Mouse (Mus musculus): ENCODE data around the gene Srrm2.
"Not testable (repeated sequence)": the region's sequence is repeated elsewhere in the genome, so short reads cannot be mapped to it uniquely, and the experiment has no call there.

Gene Srrm2

GRCm38 (mm10) chr17:23762976-23763375 lies 27.4 kb upstream of the Srrm2 start:
- no peak for DNase-seq (ENCODE audit: low read depth in 2 of 2, low spot score in 2 of 2)

- no peak for DNase-seq (ENCODE audit: low read depth in 2 of 2, low spot score in 2 of 2)
Observed at GRCm38 (mm10) chr17:23770493-23770892, 19.8 kb upstream of the Srrm2 start.

DNA sequence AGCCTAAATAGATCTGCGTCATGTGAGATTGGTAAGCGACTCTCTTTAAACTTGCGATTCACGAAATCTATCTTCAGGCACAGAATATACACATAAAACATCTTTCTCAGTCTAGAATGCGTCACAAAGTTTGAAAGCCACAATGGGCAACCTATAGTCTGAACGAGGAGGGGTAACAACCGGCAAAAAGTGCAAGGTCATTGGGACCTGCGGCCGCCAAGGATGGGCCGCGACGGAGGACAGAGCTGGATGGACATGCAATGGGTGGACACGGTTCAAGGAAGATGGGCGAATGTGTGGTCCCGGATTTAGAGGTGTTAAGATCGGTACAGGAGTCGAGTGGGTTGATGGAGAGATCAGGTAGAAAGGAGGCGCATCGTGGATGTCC lies 19.4 kb upstream of the Srrm2 start:
- DNase-seq (ENCODE audit: low read depth in 2 of 2, low spot score in 2 of 2): no peak

- peak; percentile 92 to 96 for DNase-seq (ENCODE audit: low read depth in 2 of 2, low spot score in 2 of 2)
Observed at GRCm38 (mm10) chr17:23771284-23772218, 18.8 kb upstream of the Srrm2 start, which contains the start of gene Flywch1. Gene Flywch1, minus strand, starts transcription at chr17:23771602.

DNA sequence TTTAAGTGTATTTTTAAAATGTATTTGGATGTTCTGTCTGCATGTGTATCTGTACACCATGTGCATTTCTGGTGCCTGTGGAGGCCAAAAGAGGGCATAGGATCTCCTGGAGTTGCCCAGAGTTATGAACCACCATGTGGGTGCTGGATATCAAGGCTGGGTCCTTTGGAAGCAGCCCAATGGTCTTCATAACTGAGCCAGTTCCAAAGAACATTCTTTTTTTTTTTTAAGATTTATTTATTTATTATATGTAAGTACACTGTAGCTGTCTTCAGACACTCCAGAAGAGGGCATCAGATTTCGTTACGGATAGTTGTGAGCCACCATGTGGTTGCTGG lies 18.1 kb upstream of the Srrm2 start:
- DNase-seq (ENCODE audit: low read depth in 2 of 2, low spot score in 2 of 2): not testable (repeated sequence)

DNA sequence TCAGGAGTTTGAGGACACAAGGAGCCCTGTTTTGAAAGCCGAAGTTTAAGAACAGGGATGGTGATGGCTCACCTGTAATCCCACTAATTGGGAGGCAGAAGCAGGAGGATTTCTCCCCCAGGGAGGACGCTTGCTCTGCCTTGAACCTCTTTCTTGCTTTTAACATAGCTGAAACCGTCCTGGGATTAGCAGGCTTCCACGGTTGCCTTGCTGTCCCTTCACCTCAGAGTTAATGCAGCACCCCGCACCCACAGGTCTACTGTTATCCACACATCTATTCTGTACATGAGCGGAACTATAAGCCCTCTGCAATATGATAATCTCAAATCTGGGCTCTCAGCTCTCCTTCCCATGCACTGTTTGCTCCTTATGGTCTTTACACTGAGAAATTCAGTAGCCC lies 16.7 kb upstream of the Srrm2 start:
- no peak for DNase-seq (ENCODE audit: low read depth in 2 of 2, low spot score in 2 of 2)

DNA sequence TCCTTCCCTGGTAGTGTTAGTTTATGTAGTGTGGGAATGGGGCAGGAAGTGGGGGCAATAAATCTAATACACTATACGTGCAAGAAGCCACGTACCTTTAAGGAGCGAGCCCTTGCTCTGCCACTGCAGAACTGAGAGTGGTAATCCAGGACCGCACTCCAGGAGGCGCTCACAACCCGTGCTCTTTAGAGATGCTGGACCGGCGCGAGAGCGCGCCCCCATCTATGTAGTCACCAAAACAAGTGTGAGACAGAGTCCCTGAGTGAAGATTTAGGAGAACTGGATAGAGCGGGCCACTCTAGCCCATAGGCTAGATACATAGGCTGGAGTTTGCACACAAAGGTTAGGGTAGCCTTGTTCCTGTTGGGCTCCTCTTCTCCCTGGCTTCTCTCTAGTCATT lies 16.2 kb upstream of the Srrm2 start:
- peak; percentile 83 to 86 for DNase-seq (ENCODE audit: low read depth in 2 of 2, low spot score in 2 of 2)

DNA sequence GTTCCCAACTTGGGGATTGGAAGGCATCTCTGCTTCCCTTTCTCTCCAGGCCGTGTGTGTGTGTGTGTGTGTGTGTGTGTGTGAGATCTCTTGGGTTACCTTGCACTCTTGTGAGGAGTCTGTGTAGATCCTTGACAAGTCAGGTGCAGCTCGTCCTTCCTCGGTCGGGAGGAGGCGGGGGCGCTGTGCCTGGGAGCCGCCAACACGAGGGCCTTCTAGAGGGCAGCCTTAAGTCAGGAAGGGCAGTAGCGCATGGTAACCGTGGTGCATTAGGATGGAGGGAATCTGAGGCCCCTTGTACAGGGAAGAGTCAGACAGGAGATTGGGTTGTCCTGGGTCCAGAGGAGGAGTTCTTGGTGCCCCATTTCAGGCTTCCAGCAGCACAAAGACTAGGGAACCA lies 14.1 kb upstream of the Srrm2 start:
- DNase-seq (ENCODE audit: low read depth in 2 of 2, low spot score in 2 of 2): no peak

GRCm38 (mm10) chr17:23777141-23777540 lies 13.2 kb upstream of the Srrm2 start:
- DNase-seq (ENCODE audit: low read depth in 2 of 2, low spot score in 2 of 2): no peak

- no peak for DNase-seq (ENCODE audit: low read depth in 2 of 2, low spot score in 2 of 2)
Observed at GRCm38 (mm10) chr17:23778447-23778846, 11.9 kb upstream of the Srrm2 start.

- DNase-seq (ENCODE audit: low read depth in 2 of 2, low spot score in 2 of 2): no peak
Observed at GRCm38 (mm10) chr17:23783352-23783751, 7.0 kb upstream of the Srrm2 start.

GRCm38 (mm10) chr17:23785561-23786471 lies 4.5 kb upstream of the Srrm2 start, which contains the start of gene Flywch2:
Gene Flywch2, minus strand, starts transcription at chr17:23786081.
- peak; percentile 46 to 73 for DNase-seq (ENCODE audit: low read depth in 2 of 2, low spot score in 2 of 2)

GRCm38 (mm10) chr17:23786510-23786931 lies 3.8 kb upstream of the Srrm2 start:
- no peak for DNase-seq (ENCODE audit: low read depth in 2 of 2, low spot score in 2 of 2)

DNA sequence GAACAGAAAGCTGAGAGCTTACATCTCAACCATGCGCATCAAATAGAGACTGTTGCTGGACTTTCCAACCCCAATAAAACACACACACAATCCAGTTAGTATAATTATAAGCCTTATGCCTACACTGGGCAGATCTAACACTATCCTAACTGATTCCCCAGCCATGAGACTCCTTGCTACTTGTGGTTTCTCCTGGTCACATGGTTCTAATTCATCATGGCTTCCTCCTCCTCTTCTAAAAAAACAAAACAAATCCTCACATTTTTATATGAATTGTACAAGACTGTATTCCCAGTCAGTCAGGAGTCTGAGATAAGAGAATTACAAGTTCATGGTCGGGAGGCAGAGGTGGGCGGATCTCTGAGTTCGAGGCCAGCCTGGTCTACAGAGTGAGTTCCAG lies 1.4 kb upstream of the Srrm2 start:
- DNase-seq (ENCODE audit: low read depth in 2 of 2, low spot score in 2 of 2): no peak

- DNase-seq (ENCODE audit: low read depth in 2 of 2, low spot score in 2 of 2): no peak
Observed at GRCm38 (mm10) chr17:23789749-23790268, 523 bp upstream of the Srrm2 start.

- no peak for DNase-seq (ENCODE audit: low read depth in 2 of 2, low spot score in 2 of 2)
Observed at GRCm38 (mm10) chr17:23791079-23791357, 686 bp downstream of the Srrm2 start.

- DNase-seq (ENCODE audit: low read depth in 2 of 2, low spot score in 2 of 2): no peak
Observed at GRCm38 (mm10) chr17:23795323-23795722, 5.0 kb downstream of the Srrm2 start.

GRCm38 (mm10) chr17:23797316-23797715 lies 7.0 kb downstream of the Srrm2 start:
- no peak for DNase-seq (ENCODE audit: low read depth in 2 of 2, low spot score in 2 of 2)

GRCm38 (mm10) chr17:23801627-23802026 lies 11.3 kb downstream of the Srrm2 start:
- DNase-seq (ENCODE audit: low read depth in 2 of 2, low spot score in 2 of 2): no peak

DNA sequence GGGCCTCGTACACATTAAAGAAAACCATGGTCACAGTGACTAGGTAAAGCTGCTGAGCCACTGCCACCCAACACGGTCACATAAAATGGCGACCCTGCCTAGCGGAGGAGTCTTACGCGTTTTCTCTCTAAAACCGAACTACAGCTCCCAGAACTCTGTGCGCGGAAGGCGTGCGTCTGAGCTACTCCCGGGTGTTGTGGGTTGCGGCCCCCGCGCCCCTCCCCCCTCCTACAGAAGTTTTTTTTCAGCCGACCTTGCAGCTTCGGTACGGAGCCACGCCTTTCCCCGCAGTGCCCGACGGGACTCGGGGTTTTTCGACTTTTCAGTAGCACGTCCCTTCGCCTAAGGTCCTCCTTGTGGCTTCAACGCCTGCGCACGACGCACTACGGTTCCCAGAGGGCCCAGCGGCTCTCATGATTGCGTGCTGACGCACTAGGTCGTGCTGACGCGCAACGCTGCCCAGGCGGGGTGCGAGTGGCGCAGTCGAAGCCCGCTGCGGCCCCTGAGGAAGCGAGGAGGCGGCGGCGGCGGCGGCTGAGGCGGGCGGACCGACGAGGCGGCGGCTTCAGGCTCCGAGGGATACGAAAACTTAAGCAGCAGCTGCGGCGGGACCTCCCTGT lies 12.5 kb downstream of the Srrm2 start:
- peak; percentile 94 to 95 for DNase-seq (ENCODE audit: low read depth in 2 of 2, low spot score in 2 of 2)

GRCm38 (mm10) chr17:23803366-23804041 lies 13.2 kb downstream of the Srrm2 start:
- peak in 1 of 2 experiments; percentile 38 for DNase-seq (ENCODE audit: low read depth in 2 of 2, low spot score in 2 of 2)
